Mouse (Mus musculus): ENCODE measurements around the gene Rassf5.
"Not testable (repeated sequence)": the region's sequence is repeated elsewhere in the genome, so short reads cannot be mapped to it uniquely, and the experiment has no call there.

Gene Rassf5

GRCm38 (mm10) chr1:131259632-131260308 is 14.7 kb upstream of the Rassf5 start:
- DNase-seq (ENCODE audit: low read depth, low spot score) = no peak

DNA sequence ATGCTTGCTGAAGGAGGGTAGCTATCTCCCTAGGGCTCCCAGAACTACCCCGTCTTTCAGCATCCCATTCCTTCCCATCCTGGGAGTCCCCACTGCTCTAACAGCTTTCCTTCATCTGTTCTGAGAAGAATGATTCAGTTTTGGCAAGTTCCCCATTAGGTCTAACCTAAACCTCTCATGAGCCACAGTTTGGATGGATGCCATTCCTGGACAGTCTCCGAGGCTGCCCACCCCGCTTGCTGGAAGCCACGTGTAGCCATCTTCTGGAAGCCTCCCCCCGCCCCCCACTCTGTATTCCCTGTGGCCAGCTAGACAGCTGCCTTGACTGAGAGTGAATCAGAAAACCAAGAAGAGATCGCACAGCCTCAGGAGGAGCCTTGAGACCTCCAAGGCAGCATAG is 12.2 kb upstream of the Rassf5 start:
- no peak for DNase-seq (ENCODE audit: low read depth, low spot score)

DNA sequence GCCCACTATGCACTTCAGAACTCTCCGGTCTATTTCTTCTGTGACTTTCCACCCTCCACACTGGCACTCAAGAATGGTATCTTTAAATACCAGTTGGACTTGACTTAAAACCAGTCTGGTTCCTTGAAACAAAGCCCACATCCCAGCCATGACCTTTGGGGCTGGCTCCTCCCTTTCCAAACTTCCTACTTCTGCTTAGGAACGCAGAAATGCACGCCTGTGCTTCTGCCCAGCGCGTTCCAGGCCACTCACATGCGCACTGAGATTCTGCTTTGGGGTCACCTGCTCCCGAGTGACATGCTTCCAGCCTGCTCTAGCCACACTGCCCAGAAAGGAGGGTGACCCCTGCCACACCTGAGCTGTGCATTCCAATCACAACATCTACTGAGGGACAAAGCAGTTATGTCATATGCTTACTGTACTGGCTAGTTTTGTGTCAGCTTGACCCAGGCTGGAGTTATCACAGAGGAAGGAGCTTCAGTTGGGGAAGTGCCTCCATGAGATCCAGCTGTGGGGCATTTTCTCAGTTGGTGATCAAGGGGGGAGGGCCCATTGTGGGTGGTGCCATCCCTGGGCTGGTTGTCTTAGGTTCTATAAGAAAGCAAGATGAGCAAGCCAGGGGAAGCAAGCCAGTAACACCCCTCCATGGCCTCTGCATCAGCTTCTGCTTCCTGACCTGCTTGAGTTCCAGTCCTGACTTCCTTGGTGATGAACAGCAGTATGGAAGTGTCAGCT is 7.6 kb upstream of the Rassf5 start:
- not testable (repeated sequence) for DNase-seq (ENCODE audit: low read depth, low spot score)

DNA sequence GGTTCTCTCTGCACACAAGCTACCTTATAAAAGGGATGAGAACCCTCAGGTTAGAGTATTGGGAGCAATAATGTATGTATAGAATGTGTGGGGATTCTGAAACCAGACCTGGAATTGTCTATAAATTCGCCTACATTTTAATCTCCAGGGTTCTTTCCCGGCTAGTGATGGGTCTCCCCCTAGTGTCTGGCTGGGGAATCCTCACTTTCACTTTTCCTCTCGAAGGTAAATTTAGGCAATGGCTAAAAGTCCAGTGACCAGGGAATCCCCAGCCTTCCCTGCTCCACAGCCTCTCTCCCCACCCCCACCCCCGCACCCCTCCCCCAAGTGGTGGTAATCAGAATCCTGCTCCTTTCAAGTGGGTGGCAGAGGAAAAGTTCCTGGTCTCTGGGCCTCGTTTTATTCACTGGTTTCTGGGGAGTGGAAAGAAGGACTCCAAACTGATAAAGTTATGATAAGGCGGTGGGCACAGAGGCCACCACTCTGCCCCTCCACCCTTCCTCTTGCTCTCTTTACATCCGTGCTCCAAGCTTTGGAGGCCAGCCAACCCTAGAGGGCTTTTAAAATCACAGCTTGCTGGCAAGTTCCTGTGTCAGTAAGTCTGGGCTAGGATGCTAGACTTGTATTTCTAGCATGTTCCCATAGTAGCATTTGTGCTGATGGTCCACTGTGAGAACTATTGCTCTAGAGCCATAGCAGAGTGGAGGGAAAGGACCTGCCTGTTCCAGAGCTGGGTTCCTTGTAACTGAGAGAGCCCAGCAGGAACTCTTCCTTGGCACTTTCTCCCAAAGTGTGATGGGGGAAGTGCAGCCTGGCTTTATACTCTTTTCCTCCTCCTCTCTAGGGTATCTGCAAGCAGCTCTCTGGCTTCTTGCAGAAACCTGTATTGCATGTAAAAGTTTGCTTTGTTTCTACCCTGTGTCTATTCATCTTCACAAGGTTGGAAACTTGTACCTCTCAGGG is 1.7 kb upstream of the Rassf5 start:
- DNase-seq (ENCODE audit: low read depth, low spot score) = no peak

DNA sequence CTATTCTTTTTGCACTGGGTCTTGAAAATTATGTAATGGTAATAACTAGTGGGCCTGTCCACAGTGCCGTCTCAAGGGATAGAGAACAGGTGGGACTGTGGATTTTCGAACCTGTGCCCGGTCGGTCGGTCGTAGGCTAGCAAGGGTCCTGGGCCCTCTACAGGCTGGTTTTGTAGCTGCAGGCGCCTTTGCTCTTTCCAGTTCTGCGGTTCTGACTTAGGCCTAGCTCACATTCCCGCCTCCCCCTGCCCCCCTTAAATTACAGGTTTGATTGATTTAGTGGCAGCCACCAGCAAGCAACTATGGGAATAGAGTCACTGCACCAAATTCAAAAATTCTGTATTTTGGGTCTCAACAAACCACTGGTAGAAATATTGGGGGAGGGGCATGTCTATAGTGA is 868 bp upstream of the Rassf5 start:
- DNase-seq (ENCODE audit: low read depth, low spot score) = no peak

DNA sequence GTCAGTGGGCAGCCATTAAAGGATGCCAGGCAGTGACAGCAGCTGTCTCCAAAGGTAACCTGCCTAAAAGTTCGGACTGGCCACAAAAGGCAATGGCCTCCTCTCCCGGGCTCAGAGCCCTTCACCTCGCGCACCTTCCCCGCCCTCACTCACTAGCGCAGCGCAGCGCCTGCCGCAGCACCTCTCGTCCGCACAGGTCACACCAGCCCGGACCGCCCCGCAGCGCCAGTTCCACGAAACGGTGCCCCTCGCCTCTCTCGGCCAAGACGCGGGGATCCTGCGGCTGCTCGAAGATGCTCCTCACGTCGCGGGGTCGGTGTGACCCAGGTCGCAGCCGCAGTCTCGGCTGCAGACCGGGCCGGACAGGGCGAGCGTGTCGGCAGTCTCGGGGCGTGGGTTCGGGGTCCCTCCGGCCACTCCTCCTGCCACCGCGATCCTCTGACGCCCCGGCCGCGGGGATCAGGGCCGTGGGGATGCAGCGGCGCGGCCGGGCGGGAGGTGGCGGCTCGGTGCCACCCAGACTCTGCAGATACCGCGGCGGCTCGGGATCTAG is 446 bp downstream of the Rassf5 start:
- DNase-seq (ENCODE audit: low read depth, low spot score) = no peak

DNA sequence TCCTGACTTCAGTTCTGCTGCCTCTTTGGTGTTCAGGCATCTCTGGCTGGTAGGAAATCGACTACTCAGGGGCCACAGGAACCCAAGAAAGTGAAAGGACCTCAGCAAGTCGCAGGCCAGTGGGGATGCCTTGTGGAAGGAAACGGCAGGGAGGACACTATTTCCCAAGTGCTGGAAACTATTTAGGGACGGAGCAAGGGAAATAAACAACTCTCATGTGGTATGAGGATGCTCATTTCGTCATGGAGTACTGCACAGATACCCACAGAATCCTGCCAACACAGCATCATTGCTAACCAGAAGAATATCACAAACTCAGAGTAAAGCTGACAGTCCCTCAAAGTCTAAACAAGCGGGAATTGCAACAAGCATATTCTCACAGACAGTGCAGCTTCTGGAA is 2.1 kb downstream of the Rassf5 start:
- DNase-seq (ENCODE audit: low read depth, low spot score) = no peak

DNA sequence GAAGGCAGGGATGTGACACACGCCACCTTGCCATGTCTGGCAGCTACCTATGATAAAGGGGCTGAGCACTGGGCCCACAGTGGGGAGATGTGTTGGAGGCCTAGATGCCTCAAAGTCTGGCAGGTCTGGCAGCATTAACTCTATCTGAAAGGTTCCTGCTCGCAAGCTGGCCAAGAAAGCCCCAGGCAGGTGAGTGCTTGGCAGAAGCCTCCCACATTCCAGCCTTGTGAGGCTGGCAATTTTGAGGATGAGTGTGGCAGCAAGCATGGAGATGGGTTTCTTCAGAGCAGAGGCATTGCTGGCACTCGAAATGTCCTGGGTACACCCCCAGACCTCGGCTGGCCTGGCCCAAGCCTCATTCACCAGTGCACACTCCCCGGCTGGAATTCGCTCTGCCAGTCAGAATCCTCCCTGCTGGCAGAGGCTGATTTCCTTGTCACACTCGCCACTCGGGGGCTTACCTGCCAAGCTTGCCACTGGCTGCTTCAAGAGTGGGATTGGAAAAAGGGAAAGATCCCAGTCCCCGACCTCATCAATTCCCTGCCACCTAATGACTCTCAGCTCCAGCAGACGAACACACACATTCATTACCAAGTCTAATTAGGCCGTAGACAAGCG is 5.4 kb downstream of the Rassf5 start:
- no peak for DNase-seq (ENCODE audit: low read depth, low spot score)

- DNase-seq (ENCODE audit: low read depth, low spot score) = no peak
Observed at GRCm38 (mm10) chr1:131238931-131239381, 6.1 kb downstream of the Rassf5 start.

DNA sequence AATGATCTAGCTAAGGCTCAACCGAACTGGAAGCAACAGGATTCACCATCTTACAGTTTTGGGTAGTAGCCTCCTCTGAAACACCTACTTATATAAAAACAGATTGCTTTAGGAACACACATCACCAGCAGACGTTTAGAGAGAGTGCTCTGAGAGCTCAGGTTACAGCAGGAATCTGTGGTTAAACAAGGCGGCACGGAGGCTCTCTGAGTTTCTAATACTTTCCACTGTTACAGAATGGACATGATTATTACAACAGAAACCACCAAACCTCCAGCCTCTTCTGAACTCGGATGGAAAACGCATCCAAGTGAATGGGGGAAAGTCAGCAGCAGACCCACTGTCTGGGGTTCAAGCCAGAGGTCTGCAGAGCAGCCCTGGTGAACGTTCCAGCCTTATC is 9.0 kb downstream of the Rassf5 start:
- no peak for DNase-seq (ENCODE audit: low read depth, low spot score)

DNA sequence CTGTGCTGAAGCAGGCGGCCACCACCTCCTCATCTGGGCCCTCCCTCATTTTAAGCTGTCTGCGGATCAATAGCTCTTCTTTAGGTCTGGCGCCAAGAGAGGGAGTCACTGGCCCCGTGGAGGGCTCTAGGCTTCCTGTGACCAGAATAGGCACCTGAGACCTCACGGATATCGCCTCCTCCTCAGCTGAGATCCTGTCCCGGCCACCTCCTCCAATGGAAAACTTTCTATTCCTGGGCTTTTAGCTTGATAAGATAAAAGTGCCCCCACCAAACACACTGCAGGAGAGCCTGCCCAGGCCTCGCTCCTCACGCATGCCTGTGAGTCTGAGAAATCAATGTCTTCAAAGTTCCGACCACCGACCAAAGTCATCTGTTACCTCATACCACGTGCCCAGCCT is 11.5 kb downstream of the Rassf5 start:
- no peak for DNase-seq (ENCODE audit: low read depth, low spot score)

DNA sequence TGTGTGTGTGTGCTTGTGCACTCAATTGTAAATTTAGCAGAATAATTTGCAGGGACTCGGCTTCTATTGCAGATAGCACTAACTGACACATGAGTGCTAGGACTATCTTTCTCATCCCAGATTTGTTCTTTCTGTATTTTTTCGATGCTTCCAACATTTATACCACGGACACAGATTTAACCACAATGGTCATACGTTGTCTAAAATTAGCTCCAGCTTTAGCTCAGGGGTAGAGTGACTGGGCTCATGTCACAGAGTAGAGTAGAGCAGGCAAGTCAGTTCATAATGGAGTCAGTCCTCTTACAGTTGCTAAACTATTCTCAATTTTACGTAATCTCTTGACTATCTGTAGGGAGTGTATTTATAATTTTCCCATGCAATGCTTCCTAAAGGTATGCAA is 16.4 kb downstream of the Rassf5 start:
- no peak for DNase-seq (ENCODE audit: low read depth, low spot score)

DNA sequence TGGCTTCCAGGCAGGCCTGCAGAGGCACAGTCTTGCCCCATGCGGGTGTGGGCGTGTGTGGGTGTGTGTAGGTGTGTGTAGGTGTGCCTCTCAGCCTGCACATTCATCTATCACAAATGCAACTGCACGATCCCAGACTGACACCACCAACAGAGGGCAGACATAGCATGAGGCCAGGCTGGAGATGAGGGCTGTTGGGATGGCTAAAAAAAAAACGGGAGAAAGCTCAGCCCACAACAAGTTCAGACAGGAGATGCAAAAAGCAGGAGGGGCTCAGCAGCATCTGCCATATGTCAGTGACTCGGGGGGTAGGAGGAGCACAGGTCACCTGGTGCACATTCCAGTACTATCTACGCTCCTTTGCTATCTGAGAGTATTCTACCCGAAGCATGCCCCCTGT is 16.8 kb downstream of the Rassf5 start:
- no peak for DNase-seq (ENCODE audit: low read depth, low spot score)

DNA sequence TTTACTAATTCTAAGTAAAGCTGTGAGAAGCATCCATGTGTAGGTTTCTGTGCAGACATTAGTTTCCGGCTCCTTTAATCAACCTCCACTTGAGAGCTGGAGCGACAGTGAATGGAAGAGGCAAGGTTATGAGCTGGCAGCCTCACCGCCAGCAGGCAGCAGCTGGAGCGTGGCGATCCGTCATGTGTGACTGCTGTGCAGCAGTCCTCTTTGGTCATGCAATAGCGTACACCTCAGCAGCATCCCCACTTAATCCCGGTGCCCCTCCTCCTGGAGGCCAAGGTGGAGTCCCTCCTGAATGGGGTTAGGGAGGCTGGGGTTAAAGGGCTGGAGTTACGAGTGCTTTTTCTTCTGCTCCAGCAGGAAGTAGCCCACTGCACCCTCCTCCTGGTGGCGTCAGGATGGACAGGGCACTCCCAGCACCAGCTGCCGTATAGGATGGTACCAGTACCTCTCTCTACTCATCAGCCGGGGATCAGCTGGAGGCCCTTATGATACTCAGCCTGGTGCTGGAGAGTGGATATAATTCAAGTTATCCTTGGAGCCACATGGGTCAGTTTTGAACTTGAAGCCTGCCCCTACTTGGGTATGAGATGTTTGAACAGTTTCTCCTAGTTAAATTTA is 20.1 kb downstream of the Rassf5 start:
- no peak for DNase-seq (ENCODE audit: low read depth, low spot score)

DNA sequence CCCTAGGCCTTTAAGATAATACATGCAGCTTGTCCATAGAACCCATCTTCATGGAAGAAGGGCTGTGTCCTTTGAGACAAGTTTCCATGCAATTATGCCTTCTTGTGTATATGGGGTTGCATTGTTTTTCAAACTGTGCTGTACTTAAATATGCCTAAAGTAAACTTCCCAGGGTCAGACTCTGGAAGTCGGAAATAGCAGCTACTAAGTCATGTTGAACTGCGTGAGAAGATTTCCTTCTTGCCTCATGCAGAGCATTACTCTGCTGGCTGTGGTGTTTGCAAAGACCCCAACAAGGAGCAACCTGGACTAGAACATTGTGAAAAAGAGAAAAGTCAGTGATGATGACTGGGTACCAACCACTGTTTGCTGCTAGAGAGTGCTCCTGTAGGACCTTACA is 21.7 kb downstream of the Rassf5 start:
- no peak for DNase-seq (ENCODE audit: low read depth, low spot score)

DNA sequence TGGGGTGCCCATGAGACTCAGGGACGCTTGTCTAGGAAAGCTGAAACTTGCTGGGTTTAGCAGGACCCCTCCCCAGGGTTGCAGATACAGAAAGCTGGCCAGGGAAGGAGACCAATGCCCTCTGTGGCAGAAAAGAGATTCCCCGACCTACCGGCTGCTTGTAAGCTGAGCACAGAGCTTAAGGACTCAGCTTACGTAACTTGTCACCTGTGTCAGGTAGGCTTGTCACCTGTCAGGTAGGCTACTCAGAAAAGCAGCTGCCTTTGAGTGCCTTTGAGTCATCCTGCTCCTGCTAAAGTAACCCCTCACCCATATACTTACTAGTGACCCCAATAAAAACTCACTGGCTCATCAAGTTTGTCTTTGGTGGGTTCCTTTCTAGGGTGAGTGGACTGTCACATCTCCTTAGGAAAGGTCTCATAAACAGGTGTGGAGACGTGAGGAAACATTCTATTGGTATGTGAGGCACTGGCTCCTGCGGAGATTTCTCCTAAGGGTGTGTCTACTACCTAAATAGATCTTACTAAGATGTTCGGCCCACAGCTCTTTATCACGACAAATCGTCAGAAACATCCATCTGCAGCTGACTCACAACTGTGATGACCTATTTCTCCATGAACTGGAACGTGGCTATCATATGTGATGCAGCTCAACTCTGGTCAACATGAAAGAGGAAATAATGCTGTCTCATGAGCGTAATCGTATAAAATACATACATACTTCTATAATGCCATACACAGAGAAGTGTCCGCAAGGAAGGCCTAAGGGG is 23.1 kb downstream of the Rassf5 start:
- no peak for DNase-seq (ENCODE audit: low read depth, low spot score)

- DNase-seq (ENCODE audit: low read depth, low spot score) = no peak
Observed at GRCm38 (mm10) chr1:131218933-131219332, 26.1 kb downstream of the Rassf5 start.

GRCm38 (mm10) chr1:131213361-131213760 is 31.7 kb downstream of the Rassf5 start:
- no peak for DNase-seq (ENCODE audit: low read depth, low spot score)

- no peak for DNase-seq (ENCODE audit: low read depth, low spot score)
Observed at GRCm38 (mm10) chr1:131212956-131213355, 32.1 kb downstream of the Rassf5 start.

DNA sequence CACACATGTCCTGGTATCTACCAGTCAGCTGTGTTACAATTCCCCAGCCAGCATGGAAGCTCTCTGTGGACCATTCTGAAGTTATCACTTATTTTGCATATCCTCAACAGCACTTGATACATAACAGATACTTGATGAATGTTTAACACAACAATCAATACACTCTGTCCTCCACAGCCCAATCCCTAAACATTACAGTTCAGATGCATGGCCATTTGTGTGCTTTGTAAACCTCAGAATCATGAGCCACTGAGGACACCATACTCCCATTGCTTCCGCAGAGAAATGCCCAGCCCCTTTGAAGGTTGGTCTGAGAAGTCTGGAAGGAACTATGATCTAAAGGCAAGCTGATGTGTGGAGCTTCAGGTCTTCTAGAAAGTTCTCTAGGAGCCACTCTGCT is 33.4 kb downstream of the Rassf5 start:
- no peak for DNase-seq (ENCODE audit: low read depth, low spot score)
